Mouse (Mus musculus) urinary bladder, adult 2 months (tissue): Measurements from ENCODE around the gene Snrnp35. TPM values are rescaled to one million over a fixed set of nuclear protein-coding genes. Genes with fewer than 3 reads are reported as not detected.

Source experiments
- DNase-seq: peaks from one replicate; pipeline ENCODE4 v3.0.0; 2022; ENCODE audit warnings: low spot score
- polyA plus RNA-seq: library from polyadenylated mRNA; depleted of rRNA; stranded (reverse); fragments of >200 nt; gene quantifications from 2 replicates; pipeline ENCODE4 v1.2.3, GENCODE M21; 2012

Snrnp35 gene
- polyA plus RNA-seq, 1 experiment: 7.2 TPM

GRCm38 (mm10) chr5:124500573-124500972, 17.6 kb downstream of the Snrnp35 start:
- DNase-seq: no peak

DNA sequence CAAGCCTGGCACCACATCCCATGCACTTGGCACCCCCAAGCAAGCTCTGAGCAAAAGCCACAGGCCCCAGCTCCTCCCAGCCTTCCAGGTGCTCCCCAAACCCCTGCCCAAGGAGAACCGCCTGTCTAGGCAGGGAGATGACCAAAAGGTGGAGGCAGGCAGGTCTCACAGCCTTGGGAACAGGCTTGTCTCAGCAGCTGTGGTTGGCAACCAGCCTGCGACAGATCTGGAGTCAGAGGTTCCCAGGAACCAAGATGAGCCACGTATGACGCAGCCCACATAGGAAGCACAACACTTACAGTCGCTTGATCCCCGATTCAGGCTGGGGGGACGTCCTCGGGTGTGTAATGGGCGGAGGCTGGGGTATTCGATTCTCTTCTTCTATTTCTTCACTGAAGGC, 18.6 kb downstream of the Snrnp35 start:
- DNase-seq: no peak

DNA sequence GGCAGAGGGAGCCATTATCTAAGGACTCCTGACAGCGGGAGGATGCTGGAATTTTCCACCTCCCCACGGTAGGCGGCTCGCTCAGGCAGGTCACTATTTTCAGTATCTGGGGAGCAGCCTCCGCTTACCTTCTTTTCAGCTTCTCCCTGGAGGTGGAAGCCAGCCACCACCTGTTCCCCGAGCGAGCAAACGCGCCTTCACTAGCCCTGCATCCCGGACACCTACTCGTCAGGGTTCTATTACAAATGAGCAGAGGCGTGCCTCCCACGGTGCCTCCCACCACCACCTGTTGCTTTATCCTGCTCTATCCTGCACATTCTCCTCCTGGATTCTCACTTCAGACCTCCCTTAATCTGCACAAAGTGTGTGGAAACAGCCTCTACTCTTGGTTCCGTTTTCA, 20.8 kb downstream of the Snrnp35 start:
- no peak for DNase-seq

GRCm38 (mm10) chr5:124505235-124505634, 22.3 kb downstream of the Snrnp35 start:
- no peak for DNase-seq

- DNase-seq: no peak
These were observed 23.9 kb downstream of the Snrnp35 start for GRCm38 (mm10) chr5:124506731-124507359.

GRCm38 (mm10) chr5:124509200-124509599, 26.3 kb downstream of the Snrnp35 start:
- DNase-seq: no peak

DNA sequence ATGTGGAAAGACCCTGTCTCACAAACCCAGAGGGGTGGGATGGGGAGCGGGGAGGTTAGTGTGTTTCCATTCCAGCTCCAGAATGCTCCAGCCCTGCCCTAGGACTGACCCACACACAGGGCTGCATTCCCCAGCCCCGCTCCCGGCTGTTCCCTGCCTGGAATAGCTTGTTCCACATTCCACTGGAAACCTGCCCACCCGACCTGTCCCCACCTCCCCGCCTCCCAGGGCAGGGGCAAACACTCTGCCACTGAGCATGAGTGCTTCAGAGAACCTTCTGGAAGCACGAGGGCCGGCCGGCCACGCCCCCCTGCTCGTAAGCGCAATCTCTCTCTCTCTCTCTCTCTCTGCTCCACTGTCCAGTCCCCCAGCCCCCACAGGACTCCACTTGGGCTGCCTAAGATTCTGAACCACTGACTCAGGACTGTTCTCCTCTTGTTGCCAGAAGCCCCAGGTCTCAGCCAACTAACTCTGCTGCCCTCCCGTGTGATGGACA, 26.9 kb downstream of the Snrnp35 start:
- DNase-seq: no peak

GRCm38 (mm10) chr5:124510536-124511050, 27.7 kb downstream of the Snrnp35 start:
- no peak for DNase-seq

DNA sequence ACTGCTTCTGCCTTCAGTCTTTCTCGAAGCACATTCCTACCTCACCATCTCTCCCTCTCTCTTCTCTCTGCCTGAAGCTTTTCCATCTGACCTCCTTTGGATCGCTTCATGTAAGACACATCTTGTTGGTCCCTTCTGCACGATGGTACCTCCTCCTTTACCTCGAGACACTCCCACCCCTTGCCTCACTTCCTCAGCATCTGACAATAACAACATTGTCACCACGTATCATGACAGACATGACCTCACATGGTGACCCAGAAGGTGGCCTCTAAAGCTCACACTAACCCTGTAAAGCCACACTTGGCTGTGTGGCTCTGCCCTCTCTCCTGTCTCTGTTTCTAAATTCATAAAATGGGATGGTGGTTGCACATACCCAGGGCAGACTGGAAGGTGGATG, 32.9 kb downstream of the Snrnp35 start:
- DNase-seq: no peak

GRCm38 (mm10) chr5:124518648-124519047, 35.7 kb downstream of the Snrnp35 start:
- DNase-seq: no peak

- DNase-seq: no peak
These were observed 38.7 kb downstream of the Snrnp35 start for GRCm38 (mm10) chr5:124521588-124521987.

- DNase-seq: no peak
These were observed 40.1 kb downstream of the Snrnp35 start for GRCm38 (mm10) chr5:124523032-124523431.

DNA sequence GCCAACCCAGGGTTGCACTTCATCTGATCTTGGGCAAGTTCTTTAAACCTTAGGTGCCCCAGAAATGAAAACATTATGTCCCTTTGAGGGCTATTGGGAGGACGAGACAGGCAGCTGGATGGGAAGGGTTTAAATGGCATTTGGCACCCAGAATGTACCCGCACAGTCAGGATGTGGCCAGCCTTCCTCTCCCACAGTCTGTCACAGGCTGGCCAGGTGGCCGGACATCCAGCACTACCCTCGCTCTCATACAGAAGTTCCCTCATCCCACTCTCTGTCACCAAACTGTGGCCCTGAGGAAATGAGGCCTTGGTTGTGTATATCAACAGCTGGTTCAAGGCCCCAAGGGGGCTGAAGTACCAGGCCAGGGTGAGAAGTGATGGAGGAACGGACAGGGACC, 42.0 kb downstream of the Snrnp35 start:
- no peak for DNase-seq

GRCm38 (mm10) chr5:124528351-124528750, 45.4 kb downstream of the Snrnp35 start:
- DNase-seq: no peak

- DNase-seq: no peak
These were observed 45.9 kb downstream of the Snrnp35 start for GRCm38 (mm10) chr5:124528791-124529190.

DNA sequence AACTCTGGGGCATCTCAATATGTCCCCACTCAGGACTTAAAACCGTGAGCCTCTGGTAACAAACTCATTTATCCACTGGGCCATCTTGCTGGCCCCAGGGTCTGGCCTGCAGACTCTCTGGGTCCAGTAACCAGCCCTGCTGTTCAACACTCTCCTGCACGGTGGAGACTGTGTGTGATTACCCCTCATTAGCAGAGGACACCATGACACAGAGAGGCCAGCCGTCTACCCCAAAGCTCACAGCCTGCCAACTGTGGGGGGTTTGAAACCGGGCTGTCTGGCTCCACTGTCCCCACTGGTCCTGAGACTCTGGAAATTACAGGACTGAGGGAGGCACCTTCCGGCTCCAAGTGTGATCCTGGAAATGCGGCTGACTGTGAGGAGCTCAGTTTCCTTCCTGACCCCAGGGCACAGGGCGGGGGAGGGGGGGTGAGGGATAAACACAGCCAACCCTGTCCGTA, 46.3 kb downstream of the Snrnp35 start:
- DNase-seq: no peak

DNA sequence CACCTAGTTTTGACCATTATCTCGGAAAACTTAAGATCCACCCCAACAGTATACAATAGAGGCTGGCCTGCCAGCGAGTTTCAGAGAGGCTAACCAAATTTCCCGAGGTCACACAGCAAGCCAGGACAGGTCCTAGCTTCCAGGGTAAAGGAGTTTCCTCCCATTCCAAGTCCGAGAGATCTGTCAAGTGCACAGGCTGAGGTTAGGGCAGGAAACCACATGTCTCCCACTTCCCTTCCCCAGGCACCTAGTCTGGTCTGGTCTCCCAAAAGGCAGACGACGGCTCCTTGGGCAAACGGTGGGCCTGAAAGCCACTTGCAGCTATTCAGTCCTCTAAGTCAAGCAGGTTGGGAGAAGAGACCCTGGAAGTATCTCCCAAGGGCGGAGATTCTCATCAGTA, 46.8 kb downstream of the Snrnp35 start:
- DNase-seq: no peak

GRCm38 (mm10) chr5:124530655-124531582, 48.0 kb downstream of the Snrnp35 start, which contains the start of gene Rilpl1:
TSS of gene Rilpl1 (minus strand) at chr5:124531391.
- peak; percentile 63 for DNase-seq

- DNase-seq: no peak
These were observed 48.6 kb downstream of the Snrnp35 start for GRCm38 (mm10) chr5:124531583-124531930.

DNA sequence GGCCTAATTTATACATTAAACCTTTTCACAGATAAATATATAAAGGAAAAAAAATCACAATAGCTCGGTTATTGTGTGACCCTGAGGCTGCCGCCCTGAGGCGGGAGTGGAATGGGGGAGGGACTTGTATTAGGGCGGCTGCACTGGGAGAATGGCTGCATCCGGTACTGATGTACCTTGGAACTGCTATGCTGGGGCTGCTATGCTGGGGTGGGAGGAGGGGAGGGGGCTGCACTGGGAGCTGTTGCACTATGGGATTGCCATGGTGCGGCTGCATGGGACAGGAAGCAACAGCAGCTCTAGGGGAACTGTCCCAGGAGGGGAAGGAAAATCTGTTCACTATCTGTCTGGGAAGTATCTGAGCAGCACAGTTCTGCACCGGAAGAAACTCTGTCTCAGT, 49.5 kb downstream of the Snrnp35 start:
- no peak for DNase-seq

- DNase-seq: no peak
These were observed 52.1 kb downstream of the Snrnp35 start for GRCm38 (mm10) chr5:124535016-124535415.

DNA sequence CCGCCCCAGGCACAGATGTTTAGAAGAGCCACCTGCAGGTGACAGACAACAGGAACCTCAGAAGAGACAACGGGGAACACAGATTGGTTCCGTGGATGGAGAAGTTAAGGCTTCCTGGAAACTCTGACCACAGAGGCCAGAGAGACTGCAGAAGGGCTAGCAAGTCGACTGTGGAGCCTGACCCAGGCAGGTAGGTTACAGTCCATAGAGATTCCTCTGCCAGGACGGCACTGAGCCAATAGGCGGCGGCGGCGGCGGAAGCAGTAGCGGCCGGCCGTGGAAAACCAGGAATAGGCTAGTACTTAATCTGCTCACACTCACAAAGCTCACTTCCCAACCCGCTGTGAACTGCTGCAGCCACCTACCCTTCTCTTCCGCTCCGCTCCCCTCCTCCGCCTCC, 53.8 kb downstream of the Snrnp35 start:
- no peak for DNase-seq
